Mouse (Mus musculus): ENCODE results near the gene Olfr1302.

Gene Olfr1302

DNA sequence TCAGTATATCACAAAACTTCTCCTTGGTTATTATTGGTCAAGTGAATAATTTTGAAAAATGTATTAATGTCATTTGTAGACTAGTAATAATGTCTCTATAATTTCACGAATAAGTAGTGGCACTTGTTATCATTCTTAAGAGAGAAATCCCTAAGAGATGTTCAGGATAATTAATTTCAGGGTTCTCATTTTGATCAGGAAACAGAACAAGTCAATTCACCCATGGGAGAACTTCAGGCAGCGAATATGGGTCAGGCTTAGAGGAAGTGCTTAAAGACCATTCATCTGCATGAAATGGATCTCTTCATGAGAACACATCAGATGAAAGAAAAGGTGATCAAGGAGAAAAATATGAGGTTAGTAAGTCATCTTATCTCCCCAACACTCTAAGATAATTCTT is at the start of gene Olfr1302:
TSS of gene Olfr1302 (plus strand) at position 301 of the 400 bp plus-strand sequence.
- DNase-seq = no peak

DNA sequence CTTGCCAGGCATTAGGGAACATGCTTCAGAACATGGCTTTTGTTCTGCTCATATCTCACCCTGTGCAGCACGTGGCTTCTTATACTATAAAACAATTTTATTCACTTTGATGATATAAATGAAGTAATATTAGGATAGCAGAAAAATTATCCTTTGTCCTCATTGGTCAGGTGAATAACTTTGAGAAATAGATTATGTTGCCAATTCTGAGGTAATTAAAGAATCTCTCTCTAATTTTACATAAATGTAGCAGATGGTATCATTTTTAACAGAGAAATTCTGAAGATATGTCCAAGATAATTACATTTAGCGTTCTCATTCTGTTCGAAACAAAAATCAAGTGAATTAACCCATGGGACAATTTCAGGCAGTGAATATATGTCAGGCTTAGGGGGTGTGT is 26.5 kb upstream of the Olfr1302 start, which contains the start of gene Olfr1301:
TSS of gene Olfr1301 (plus strand) at position 301 of the 400 bp plus-strand sequence.
- no peak for DNase-seq

DNA sequence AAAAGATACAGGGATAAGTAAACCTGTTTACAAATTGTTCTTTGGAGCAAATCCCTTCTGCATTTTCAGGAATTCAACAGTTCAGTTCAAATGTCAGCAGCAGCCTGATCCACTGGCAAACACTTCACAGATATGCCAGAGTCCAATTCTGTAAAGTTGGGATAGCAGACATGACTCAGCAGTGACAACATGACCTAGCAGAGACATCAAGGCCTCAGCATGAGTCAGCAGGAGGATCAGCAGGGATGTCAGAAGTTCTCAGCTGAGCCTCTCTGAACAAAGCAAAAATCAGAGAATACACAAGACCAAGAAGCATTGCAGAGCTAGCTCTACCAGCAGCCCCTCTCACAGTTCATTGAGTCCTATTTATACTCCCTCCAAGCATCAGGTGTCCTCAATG is 35.7 kb downstream of the Olfr1302 start:
- no peak for DNase-seq

DNA sequence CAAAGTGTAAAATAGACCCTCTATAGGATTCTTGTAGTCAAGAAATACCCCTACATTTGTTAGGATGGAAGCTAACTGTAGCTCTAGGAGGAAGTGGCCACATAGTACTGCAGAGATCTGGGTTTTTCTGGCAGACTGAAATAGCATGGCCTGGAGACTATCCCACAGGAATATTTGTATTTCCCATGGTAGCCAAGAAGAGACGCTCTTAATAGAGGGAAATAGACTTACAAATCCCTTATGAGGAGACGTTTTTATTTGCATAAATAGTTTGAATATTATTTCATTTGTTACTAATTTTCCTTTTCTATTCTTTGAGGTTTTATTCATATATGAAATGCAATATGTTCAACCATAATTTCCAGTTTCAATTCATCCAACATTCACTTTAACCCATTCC is 43.0 kb downstream of the Olfr1302 start, which contains the start of gene Olfr1303:
TSS of gene Olfr1303 (minus strand) at position 101 of the 400 bp plus-strand sequence.
- no peak for DNase-seq
